Mouse (Mus musculus) layer of hippocampus, postnatal 10 days (tissue): ENCODE data around the gene Myh2. TPM values are rescaled to one million over a fixed set of nuclear protein-coding genes. Genes with fewer than 3 reads are reported as not detected.

ENCODE experiments used
- DNase-seq, 2 experiments: peaks; one replicate each; pipeline ENCODE4 v3.0.0; 2021; ENCODE audit warnings: low spot score in 2 of 2
- long read RNA-seq: library from polyadenylated mRNA; stranded (forward); transcript quantifications from one replicate; pipeline ENCODE4 v2.0.0, GENCODE M21; 2023
- total RNA-seq, 2 experiments: library from RNA; stranded (reverse); gene quantifications; 2 replicates each; pipeline ENCODE4 v1.2.3; 2021

Myh2 gene
- total RNA-seq, result under 1 TPM; 0.25 to 0.48 TPM
- long read RNA-seq, result 0 reads

- DNase-seq, result no peak
These were observed at the start of gene Myh2 for GRCm38 (mm10) chr11:67170727-67171126. TSS of gene Myh2 (plus strand) at chr11:67171027.

- no peak for DNase-seq
These were observed 45.9 kb upstream of the Myh2 start for GRCm38 (mm10) chr11:67124943-67125342.

- DNase-seq, result no peak
These were observed 45.5 kb upstream of the Myh2 start for GRCm38 (mm10) chr11:67125361-67125760.

GRCm38 (mm10) chr11:67133526-67133925 lies 37.3 kb upstream of the Myh2 start:
- no peak for DNase-seq

GRCm38 (mm10) chr11:67134654-67135053 lies 36.2 kb upstream of the Myh2 start:
- no peak for DNase-seq

GRCm38 (mm10) chr11:67135532-67135931 lies 35.3 kb upstream of the Myh2 start:
- DNase-seq, result no peak

GRCm38 (mm10) chr11:67139556-67139955 lies 31.3 kb upstream of the Myh2 start:
- no peak for DNase-seq

- no peak for DNase-seq
These were observed 30.7 kb upstream of the Myh2 start for GRCm38 (mm10) chr11:67140175-67140574.

GRCm38 (mm10) chr11:67141031-67141430 lies 29.8 kb upstream of the Myh2 start:
- DNase-seq, result no peak

- DNase-seq, result no peak
These were observed 28.8 kb upstream of the Myh2 start for GRCm38 (mm10) chr11:67142047-67142446.

GRCm38 (mm10) chr11:67143065-67143464 lies 27.8 kb upstream of the Myh2 start:
- no peak for DNase-seq

GRCm38 (mm10) chr11:67143863-67144498 lies 26.8 kb upstream of the Myh2 start:
- DNase-seq, result no peak

GRCm38 (mm10) chr11:67144559-67145265 lies 26.1 kb upstream of the Myh2 start:
- no peak for DNase-seq

- DNase-seq, result no peak
These were observed 25.1 kb upstream of the Myh2 start for GRCm38 (mm10) chr11:67145482-67146408.

- no peak for DNase-seq
These were observed 24.2 kb upstream of the Myh2 start for GRCm38 (mm10) chr11:67146409-67147282.

GRCm38 (mm10) chr11:67147283-67147921 lies 23.4 kb upstream of the Myh2 start:
- no peak for DNase-seq

- DNase-seq, result no peak
These were observed 22.4 kb upstream of the Myh2 start for GRCm38 (mm10) chr11:67148286-67149012.

GRCm38 (mm10) chr11:67150237-67150636 lies 20.6 kb upstream of the Myh2 start:
- DNase-seq, result no peak

GRCm38 (mm10) chr11:67151159-67151558 lies 19.7 kb upstream of the Myh2 start:
- no peak for DNase-seq
